Mouse (Mus musculus) erythroblast, embryonic 14.5 days (primary cell): Measurements from ENCODE around the gene Hsf5.

Experiments used
- GATA1 ChIP-seq: IDR thresholded peaks from 2 replicates; pipeline ENCODE4 v1.6.1; 2012; ENCODE audit warnings: low read length, inconsistent platforms, mixed read lengths
- TAL1 ChIP-seq: IDR thresholded peaks from 3 replicates; pipeline ENCODE4 v1.6.1; 2012; ENCODE audit warnings: low read length, inconsistent platforms, mixed read lengths

DNA sequence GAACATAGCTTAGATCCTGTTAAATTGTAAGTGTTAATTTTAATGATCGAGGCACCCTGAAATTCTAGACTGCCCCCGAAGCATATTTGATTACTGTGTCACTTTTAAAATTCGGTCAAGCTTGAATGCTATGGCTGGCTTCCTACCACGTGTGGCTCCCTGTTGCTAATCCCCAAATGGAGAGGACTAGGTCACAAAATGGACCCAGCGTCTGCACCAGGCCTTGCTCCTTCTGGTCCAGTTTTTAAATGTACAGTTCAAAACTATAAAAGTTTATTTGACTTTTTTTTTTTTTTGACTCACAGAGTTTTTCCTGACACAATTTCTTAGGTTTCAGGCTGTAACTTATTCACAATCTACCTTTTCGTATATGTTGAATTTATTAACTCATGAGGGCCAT lies 48.3 kb downstream of the Hsf5 start:
- TF ChIP-seq GATA1 (no peak), TAL1 (no peak)
